Mouse (Mus musculus) limb, embryonic 13.5 days (tissue): ENCODE measurements at regions not wholly inside any gene's neighbourhood (a gene's known extent, or its start where the extent isn't known, plus 50 kb on each side); places are given as distances from the start of the nearest gene placed in this dataset.
A peak's percentile ranks its signal among the peaks of the same experiment; 100 is the strongest.

Experiments used
- ATAC-seq: fragments of 200-750 bp; cut with Nextera tagmentation; 2 replicates; pipeline ENCODE4 v1.8.0; 2017; ENCODE audit warnings: low read depth, moderate number of reproducible peaks, moderate TSS enrichment; ENCODE audit not compliant: low FRiP score
- H3K27ac ChIP-seq: fragments of 300-500 bp; sonication (generic); 2 replicates; pipeline ENCODE4 v1.5.1; 2015; ENCODE audit warnings: inconsistent platforms, mild to moderate bottlenecking, moderate library complexity
- H3K27me3 ChIP-seq: fragments of 300-500 bp; sonication (generic); 2 replicates; pipeline ENCODE4 v1.6.1; 2015; ENCODE audit warnings: mild to moderate bottlenecking, inconsistent platforms
- H3K36me3 ChIP-seq: fragments of 300-500 bp; sonication (generic); 2 replicates; pipeline ENCODE4 v1.6.1; 2015; ENCODE audit warnings: inconsistent platforms, mild to moderate bottlenecking, moderate library complexity
- H3K4me1 ChIP-seq: fragments of 300-500 bp; sonication (generic); 2 replicates; pipeline ENCODE4 v1.6.1; 2015; ENCODE audit warnings: inconsistent platforms
- H3K4me2 ChIP-seq: fragments of 300-500 bp; sonication (generic); replicated peaks from 2 replicates; pipeline ENCODE4 v1.6.1; 2015; ENCODE audit warnings: inconsistent platforms, mild to moderate bottlenecking, moderate library complexity
- H3K4me3 ChIP-seq: fragments of 300-500 bp; sonication (generic); 2 replicates; pipeline ENCODE4 v1.5.1; 2015; ENCODE audit warnings: moderate library complexity, mild to moderate bottlenecking, inconsistent platforms
- H3K9ac ChIP-seq: fragments of 300-500 bp; sonication (generic); 2 replicates; pipeline ENCODE4 v1.6.1; 2015; ENCODE audit warnings: mild to moderate bottlenecking, inconsistent platforms
- H3K9me3 ChIP-seq: fragments of 300-500 bp; sonication (generic); 2 replicates; pipeline ENCODE4 v1.6.1; 2016; ENCODE audit warnings: inconsistent platforms

GRCm38 (mm10) chr2:42845489-42845888 lies 192.1 kb upstream of the Lrp1b start:
- Histone ChIP-seq H3K9me3 (no peaks in the 10 kb centered on the region), H3K36me3 (no peaks in the 10 kb centered on the region)
- ATAC-seq, result peak; percentile 54; the same call in 1 of the 2 replicates

More at GRCm38 (mm10) chr2:42845489-42845888, 192.1 kb upstream of the Lrp1b start:
- no peak overlapping the region for H3K4me2 ChIP-seq
- H3K27ac ChIP-seq, result no peak overlapping the region
- H3K27me3 ChIP-seq, result no peaks in the 10 kb centered on the region
- no peak overlapping the region for H3K4me3 ChIP-seq
- H3K9ac ChIP-seq, result no peak overlapping the region
- H3K4me1 ChIP-seq, result no peaks in the 10 kb centered on the region
